Mouse (Mus musculus): ENCODE measurements around the gene Sptssa.

- TF ChIP-seq CTCF (IDR thresholded peaks at IDR 0.05; ENCODE audit: extremely low read depth, insufficient read depth, insufficient read length, insufficient replicate concordance) (no peak), POLR2A (IDR thresholded peaks at IDR 0.05; ENCODE audit: low read depth, low read length) (no peak)
Observed at GRCm38 (mm10) chr12:54652346-54652745, 4.0 kb downstream of the Sptssa start.

Data from spleen, adult 2 months (tissue).